Mouse (Mus musculus): ENCODE measurements around the gene Dync2li1. TPM values are rescaled to one million over a fixed set of nuclear protein-coding genes. Genes with fewer than 3 reads are reported as not detected.

Dync2li1 gene
- polyA plus RNA-seq, 1 experiment, result 10.1 TPM

DNA sequence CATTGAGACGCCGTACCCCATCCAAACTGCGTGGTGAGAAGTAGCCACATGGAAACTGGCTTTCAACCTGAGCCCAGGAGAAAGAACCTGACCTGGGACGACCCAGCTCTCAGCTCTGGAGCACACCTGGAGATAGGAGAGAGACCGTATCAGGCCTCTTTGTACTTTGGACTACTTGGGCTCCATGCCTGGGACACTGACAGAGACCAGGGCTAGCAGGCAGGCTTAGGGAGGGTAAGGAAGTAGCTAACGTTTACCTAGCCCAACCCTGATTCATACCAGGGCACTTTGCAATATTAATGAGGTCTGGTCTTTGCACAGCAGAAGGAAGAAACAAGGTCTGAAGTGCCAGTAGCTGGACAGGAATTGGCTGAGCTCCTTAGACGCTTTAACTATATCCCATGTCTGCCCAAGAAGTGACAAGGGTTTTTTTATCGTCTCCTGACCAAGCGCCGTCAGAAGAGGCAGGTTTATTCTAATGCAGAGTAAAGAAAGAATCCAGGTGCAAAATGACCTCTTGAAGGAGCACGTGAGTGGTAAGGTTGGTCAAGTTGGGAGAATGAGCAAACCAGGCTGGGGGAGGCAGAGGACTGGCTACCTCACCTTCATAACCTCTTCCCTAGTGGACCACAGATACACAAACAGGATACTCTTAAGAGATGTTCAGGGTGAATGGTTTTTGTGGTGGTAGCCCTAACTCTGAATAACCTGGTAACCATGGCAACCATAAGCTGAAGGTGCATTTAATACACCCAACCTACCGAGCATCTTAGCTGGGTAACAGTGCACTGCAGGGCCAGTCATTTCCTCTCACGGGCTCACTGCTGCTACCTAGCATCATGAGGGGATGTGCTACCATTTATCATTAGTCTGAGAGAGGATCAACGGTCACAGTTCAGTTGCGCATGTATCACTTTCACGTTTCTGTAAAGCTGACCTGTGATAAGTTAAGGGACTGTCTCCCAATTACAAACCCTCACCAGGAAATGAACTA, 46.4 kb downstream of the Dync2li1 start:
- H3ac ChIP-seq (ENCODE audit: control insufficient read depth, insufficient read length), result no peak overlapping the region
- no peak overlapping the region for H3K4me3 ChIP-seq
- no peak overlapping the region for H3K4me2 ChIP-seq (ENCODE audit: low read depth)
- no peaks in the 10 kb centered on the region for H3K36me3 ChIP-seq (ENCODE audit: control insufficient read depth, insufficient read depth)
- H3K27me3 ChIP-seq (ENCODE audit: control insufficient read depth, insufficient read depth, insufficient read length), result peaks cover 18% of the 10 kb centered on the region
- TF ChIP-seq POLR2A (IDR thresholded peaks at IDR 0.05; ENCODE audit: insufficient read length, low read depth), result no peak
- no peak for TF ChIP-seq TCF3 (IDR thresholded peaks at IDR 0.05; ENCODE audit: insufficient read length, low read depth)
- TF ChIP-seq SRF (IDR thresholded peaks at IDR 0.05; ENCODE audit: control insufficient read depth, insufficient read length, low read depth), result no peak
- TF ChIP-seq POLR2AphosphoS2 (IDR thresholded peaks at IDR 0.05; ENCODE audit: insufficient read length, low read depth), result no peak
- no peaks in the 10 kb centered on the region for H3K79me2 ChIP-seq (ENCODE audit: control insufficient read depth, insufficient read depth)

DNA sequence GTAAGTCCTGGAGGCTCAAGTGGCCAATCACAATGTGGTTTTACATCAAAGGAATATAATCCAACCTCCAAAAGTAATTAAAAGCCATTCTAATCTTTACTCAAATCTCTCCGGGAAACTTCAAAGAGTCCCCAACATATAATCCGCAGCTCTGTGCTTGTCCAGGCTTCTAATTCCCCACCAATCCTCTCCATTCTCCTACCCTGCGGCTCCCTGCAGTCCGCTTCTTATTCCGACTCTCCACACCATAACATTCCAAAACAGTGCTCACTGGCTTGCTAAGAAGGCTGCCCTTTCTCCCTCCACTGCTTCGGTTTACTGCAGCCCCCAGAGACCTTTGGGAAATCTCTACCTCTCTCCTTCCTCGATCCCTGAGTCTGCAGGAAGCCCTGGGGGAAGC, 47.8 kb downstream of the Dync2li1 start:
- no peak overlapping the region for H3ac ChIP-seq (ENCODE audit: control insufficient read depth, insufficient read length)
- H3K4me2 ChIP-seq (ENCODE audit: low read depth), result no peak overlapping the region
- H3K36me3 ChIP-seq (ENCODE audit: control insufficient read depth, insufficient read depth), result no peaks in the 10 kb centered on the region
- H3K4me3 ChIP-seq, result no peak overlapping the region
- peaks cover 18% of the 10 kb centered on the region for H3K27me3 ChIP-seq (ENCODE audit: control insufficient read depth, insufficient read depth, insufficient read length)
- TF ChIP-seq TCF3 (IDR thresholded peaks at IDR 0.05; ENCODE audit: insufficient read length, low read depth) (no peak), REST (IDR thresholded peaks at IDR 0.05; ENCODE audit: insufficient read depth, insufficient read length) (no peak), E2F4 (IDR thresholded peaks at IDR 0.05; ENCODE audit: insufficient read depth) (no peak), MYOD1 (IDR thresholded peaks at IDR 0.05; ENCODE audit: control insufficient read depth in 1 of 3, insufficient read length in 2 of 3, low read depth in 2 of 3) (no peak), POLR2AphosphoS2 (IDR thresholded peaks at IDR 0.05; ENCODE audit: insufficient read length, low read depth) (no peak), USF1 (IDR thresholded peaks at IDR 0.05; ENCODE audit: low read depth) (no peak), CEBPB (IDR thresholded peaks at IDR 0.05; ENCODE audit: insufficient read depth, poor library complexity, severe bottlenecking) (no peak), TCF12 (IDR thresholded peaks at IDR 0.05; ENCODE audit: insufficient read depth, poor library complexity, severe bottlenecking) (no peak), MYOG (IDR thresholded peaks at IDR 0.05; ENCODE audit: control insufficient read depth in 1 of 3, insufficient read depth in 1 of 3, insufficient read length in 2 of 3, low read depth in 2 of 3) (no peak), MAX (IDR thresholded peaks at IDR 0.05; ENCODE audit: low read depth) (no peak), SRF (IDR thresholded peaks at IDR 0.05; ENCODE audit: control insufficient read depth, insufficient read length, low read depth) (no peak), POLR2A (IDR thresholded peaks at IDR 0.05; ENCODE audit: insufficient read length, low read depth) (no peak)
- H3K79me2 ChIP-seq (ENCODE audit: control insufficient read depth, insufficient read depth), result no peaks in the 10 kb centered on the region

DNA sequence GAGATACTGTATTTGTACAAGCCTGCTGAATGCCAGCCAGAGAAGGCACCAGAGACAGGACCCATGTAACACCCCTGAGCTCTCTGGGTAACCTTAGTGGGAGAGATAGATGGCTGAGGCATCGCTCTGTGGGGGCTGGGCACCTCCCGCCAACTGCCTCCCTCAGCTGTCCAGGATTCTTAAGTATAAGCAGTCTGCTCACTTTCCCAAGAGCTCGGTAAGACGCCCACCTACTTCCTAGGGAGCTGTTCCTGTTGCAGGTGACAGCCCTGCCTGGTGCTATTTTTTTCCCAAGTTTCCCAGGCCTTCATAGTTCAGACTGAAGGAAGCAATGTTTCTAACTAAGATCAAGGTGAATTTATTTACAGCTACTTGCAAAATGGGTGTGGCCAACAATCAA, 48.9 kb downstream of the Dync2li1 start:
- Histone ChIP-seq H3K4me3 (no peak overlapping the region), H3K27me3 (ENCODE audit: control insufficient read depth, insufficient read depth, insufficient read length) (peaks cover 18% of the 10 kb centered on the region), H3ac (ENCODE audit: control insufficient read depth, insufficient read length) (no peak overlapping the region), H3K4me2 (ENCODE audit: low read depth) (no peak overlapping the region), H3K36me3 (ENCODE audit: control insufficient read depth, insufficient read depth) (no peaks in the 10 kb centered on the region), H3K79me2 (ENCODE audit: control insufficient read depth, insufficient read depth) (no peaks in the 10 kb centered on the region)
- TF ChIP-seq MYOD1 (IDR thresholded peaks at IDR 0.05; ENCODE audit: control insufficient read depth in 1 of 3, insufficient read length in 2 of 3, low read depth in 2 of 3) (no peak), POLR2A (IDR thresholded peaks at IDR 0.05; ENCODE audit: insufficient read length, low read depth) (no peak), REST (IDR thresholded peaks at IDR 0.05; ENCODE audit: insufficient read depth, insufficient read length) (no peak), POLR2AphosphoS2 (IDR thresholded peaks at IDR 0.05; ENCODE audit: insufficient read length, low read depth) (no peak), E2F4 (IDR thresholded peaks at IDR 0.05; ENCODE audit: insufficient read depth) (no peak)

DNA sequence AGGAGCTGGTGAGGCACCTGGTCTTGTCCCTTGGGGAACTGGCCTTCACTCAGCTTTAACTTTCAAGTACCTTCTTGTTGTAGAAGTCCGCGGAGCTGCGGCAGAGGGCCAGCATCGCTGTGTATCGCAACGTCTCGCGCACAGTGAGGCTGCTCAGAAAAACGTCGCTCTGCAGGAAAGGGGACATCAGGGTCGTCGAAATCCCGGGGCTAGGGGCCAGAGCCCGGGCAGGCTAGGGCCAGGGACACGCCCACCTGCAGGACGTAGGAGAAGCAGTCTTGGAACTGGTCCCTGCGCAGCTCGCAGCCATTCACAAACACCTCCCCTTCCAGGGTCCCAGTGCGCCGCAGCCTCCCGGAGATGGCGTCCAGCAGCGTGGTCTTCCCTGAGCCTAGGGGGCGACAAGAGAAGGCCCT, 49.7 kb downstream of the Dync2li1 start, which contains the start of gene Abcg8:
Gene Abcg8, plus strand, starts transcription at position 352 of the 416 bp plus-strand sequence.
- H3K4me2 ChIP-seq (ENCODE audit: low read depth), result no peak within 1 kb of the TSS

DNA sequence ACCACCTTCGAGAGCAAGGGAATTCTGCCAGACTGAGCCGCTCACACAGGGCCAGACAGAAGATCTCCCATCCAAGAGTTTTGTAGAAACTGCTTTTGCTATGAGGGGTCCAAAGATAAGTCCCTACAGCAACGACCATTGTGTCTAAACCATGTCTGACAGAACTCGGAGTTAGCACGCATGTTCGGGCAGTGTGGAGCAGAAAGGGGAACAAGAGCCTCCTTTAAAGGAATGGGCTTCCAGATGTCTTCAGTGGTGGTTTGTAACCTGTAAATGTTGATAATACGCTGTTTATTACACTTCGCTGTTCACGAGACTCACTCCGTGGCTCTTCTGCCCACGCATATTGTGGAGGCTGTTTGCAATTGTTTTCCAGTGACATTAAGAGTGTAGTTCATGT, 51.3 kb downstream of the Dync2li1 start:
- Histone ChIP-seq H3K27me3 (ENCODE audit: control insufficient read depth, insufficient read depth, insufficient read length) (peaks cover 11% of the 10 kb centered on the region), H3K79me2 (ENCODE audit: control insufficient read depth, insufficient read depth) (no peaks in the 10 kb centered on the region), H3K4me2 (ENCODE audit: low read depth) (no peak overlapping the region), H3K36me3 (ENCODE audit: control insufficient read depth, insufficient read depth) (no peaks in the 10 kb centered on the region), H3ac (ENCODE audit: control insufficient read depth, insufficient read length) (no peak overlapping the region), H3K4me3 (no peak overlapping the region)
- no peak for TF ChIP-seq POLR2AphosphoS2 (IDR thresholded peaks at IDR 0.05; ENCODE audit: insufficient read length, low read depth)
- TF ChIP-seq SRF (IDR thresholded peaks at IDR 0.05; ENCODE audit: control insufficient read depth, insufficient read length, low read depth), result no peak
- TF ChIP-seq MYOD1 (IDR thresholded peaks at IDR 0.05; ENCODE audit: control insufficient read depth in 1 of 3, insufficient read length in 2 of 3, low read depth in 2 of 3), result no peak
- no peak for TF ChIP-seq MYOG (IDR thresholded peaks at IDR 0.05; ENCODE audit: control insufficient read depth in 1 of 3, insufficient read depth in 1 of 3, insufficient read length in 2 of 3, low read depth in 2 of 3)
- no peak for TF ChIP-seq E2F4 (IDR thresholded peaks at IDR 0.05; ENCODE audit: insufficient read depth)
- TF ChIP-seq TCF12 (IDR thresholded peaks at IDR 0.05; ENCODE audit: insufficient read depth, poor library complexity, severe bottlenecking), result no peak
- TF ChIP-seq USF1 (IDR thresholded peaks at IDR 0.05; ENCODE audit: low read depth), result no peak
- no peak for TF ChIP-seq POLR2A (IDR thresholded peaks at IDR 0.05; ENCODE audit: insufficient read length, low read depth)
- no peak for TF ChIP-seq CEBPB (IDR thresholded peaks at IDR 0.05; ENCODE audit: insufficient read depth, poor library complexity, severe bottlenecking)
- no peak for TF ChIP-seq TCF3 (IDR thresholded peaks at IDR 0.05; ENCODE audit: insufficient read length, low read depth)
- no peak for TF ChIP-seq REST (IDR thresholded peaks at IDR 0.05; ENCODE audit: insufficient read depth, insufficient read length)

More for the DNA sequence above, 49.7 kb downstream of the Dync2li1 start, which contains the start of gene Abcg8:
- H3K4me3 ChIP-seq, result no peak within 1 kb of the TSS
- H3K79me2 ChIP-seq (ENCODE audit: control insufficient read depth, insufficient read depth), result no peaks in the 10 kb centered on the region
- peaks cover 18% of the 10 kb centered on the region for H3K27me3 ChIP-seq (ENCODE audit: control insufficient read depth, insufficient read depth, insufficient read length)
- H3ac ChIP-seq (ENCODE audit: control insufficient read depth, insufficient read length), result no peak within 1 kb of the TSS
- H3K36me3 ChIP-seq (ENCODE audit: control insufficient read depth, insufficient read depth), result no peaks in the 10 kb centered on the region
- TF ChIP-seq SRF (IDR thresholded peaks at IDR 0.05; ENCODE audit: control insufficient read depth, insufficient read length, low read depth), result no peak
- no peak for TF ChIP-seq CEBPB (IDR thresholded peaks at IDR 0.05; ENCODE audit: insufficient read depth, poor library complexity, severe bottlenecking)
- no peak for TF ChIP-seq MYOD1 (IDR thresholded peaks at IDR 0.05; ENCODE audit: control insufficient read depth in 1 of 3, insufficient read length in 2 of 3, low read depth in 2 of 3)
- no peak for TF ChIP-seq REST (IDR thresholded peaks at IDR 0.05; ENCODE audit: insufficient read depth, insufficient read length)

All from myocyte (in vitro differentiated cells).